Mouse (Mus musculus) granulocyte monocyte progenitor cell, adult 5-6 weeks (primary cell): ENCODE data around the gene Ptprd. TPM values are rescaled to one million over a fixed set of nuclear protein-coding genes. Genes with fewer than 3 reads are reported as not detected.

ENCODE experiments used
- ATAC-seq: replicated peaks from 2 replicates; pipeline ENCODE4 v1.8.0; 2016; ENCODE audit warnings: mild to moderate bottlenecking, moderate TSS enrichment, inconsistent platforms; ENCODE audit not compliant: poor library complexity, severe bottlenecking
- total RNA-seq, 2 experiments: library from RNA; stranded (forward) in 1 of 2; stranded (reverse) in 1 of 2; fragments of 200-712, 200-1000 nt in 1 of 2; fragments of >200 nt in 1 of 2; fragmentation: Nextera tagmentation in 1 of 2; gene quantifications; 2 replicates each; pipeline ENCODE4 v1.2.3; 2014 to 2017

Ptprd gene
- total RNA-seq, 2 experiments from 2014 or later: not detected

- ATAC-seq: no peak
These were observed 951.8 kb downstream of the Ptprd start for GRCm38 (mm10) chr4:77259972-77260290.

GRCm38 (mm10) chr4:77259250-77259971 is 952.4 kb downstream of the Ptprd start:
- no peak for ATAC-seq

DNA sequence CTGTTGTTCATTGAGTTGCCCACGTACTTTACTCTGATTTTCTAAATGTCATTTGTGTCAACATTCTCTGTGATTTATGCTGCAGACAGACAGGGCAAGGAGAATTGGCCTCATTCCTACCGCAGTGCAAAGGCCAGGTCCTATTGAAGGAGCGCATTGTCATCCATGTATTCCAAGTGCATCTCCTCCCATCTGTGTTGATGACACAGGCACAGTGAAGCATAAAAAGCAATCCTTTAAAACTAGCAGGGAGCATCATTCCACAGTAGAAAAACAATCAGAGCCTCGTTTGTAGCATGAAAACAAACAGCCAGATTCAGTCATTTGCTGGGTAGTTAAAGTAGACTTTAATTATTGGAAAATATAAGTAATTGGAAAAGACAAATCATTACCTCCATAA is 960.6 kb downstream of the Ptprd start:
- no peak for ATAC-seq

DNA sequence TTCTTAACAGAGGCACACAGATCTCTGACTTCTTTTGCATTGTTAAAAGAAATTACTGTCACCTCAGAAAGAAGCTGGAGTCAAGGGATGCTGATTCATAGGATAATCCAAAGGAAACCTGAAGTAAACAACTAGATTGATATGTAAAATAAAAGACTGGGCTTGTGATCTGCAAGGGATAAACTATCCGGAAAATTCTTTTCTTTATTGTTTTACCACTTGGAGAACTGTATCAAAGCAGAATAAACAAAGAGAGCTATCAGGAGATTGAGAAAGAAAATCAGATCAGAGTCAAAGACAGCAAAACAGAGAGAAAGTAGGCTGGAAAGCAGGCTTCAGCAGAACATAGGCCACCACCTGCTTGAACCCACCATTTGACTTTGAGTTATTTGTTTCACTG is 962.0 kb downstream of the Ptprd start:
- no peak for ATAC-seq

- no peak for ATAC-seq
These were observed 962.8 kb downstream of the Ptprd start for GRCm38 (mm10) chr4:77248918-77249317.

DNA sequence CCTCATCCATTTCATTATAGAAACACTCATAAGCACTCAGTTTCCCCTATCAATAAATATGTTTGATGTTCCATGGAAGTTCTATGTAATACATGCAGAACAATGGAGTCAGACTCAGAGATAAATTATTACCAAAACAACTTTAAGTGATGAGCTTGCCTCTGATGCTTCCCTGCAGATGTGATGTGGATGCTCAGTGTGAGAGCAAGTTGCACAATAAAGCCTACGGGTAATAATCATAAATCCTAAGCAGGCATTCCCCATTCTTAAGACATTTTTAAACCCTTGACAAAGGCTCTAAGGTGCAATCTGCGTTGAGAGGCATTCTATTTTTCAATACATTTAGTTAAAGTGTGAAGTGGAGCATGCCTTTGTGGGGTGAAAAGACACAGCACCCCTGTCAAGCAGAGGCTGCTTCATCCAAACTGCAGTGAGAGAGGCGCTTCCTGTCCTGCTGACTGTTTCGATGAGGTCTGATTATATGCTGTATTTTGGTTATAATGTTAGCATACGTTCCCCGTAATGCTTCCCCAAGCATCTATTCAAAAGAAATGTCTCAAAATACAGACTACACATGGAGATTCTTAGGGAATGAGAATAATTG is 969.8 kb downstream of the Ptprd start:
- ATAC-seq: no peak

DNA sequence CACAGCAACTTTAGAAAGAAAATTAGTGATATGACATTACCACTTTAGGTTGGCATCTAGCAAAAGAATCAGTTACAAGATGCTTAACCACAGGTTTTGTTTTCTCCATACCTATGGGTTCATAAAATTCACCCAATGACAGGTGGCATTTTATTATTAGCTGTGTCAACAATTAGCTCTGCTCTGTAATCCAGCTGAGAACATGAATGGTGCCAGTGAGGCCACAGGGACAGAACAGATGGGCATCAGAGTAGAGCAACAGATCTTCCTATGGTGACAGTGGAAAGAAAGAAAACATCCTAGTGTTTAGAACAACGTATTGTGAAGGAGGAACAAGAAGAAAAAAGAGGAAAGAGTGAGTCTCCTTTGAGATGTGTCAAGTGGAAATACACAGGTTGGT is 973.6 kb downstream of the Ptprd start:
- no peak for ATAC-seq

- no peak for ATAC-seq
These were observed 978.5 kb downstream of the Ptprd start for GRCm38 (mm10) chr4:77233243-77233642.

GRCm38 (mm10) chr4:77168866-77169265 is 1042.9 kb downstream of the Ptprd start:
- ATAC-seq: no peak

- no peak for ATAC-seq
These were observed 1054.2 kb downstream of the Ptprd start for GRCm38 (mm10) chr4:77157601-77158000.

GRCm38 (mm10) chr4:77155561-77155960 is 1056.2 kb downstream of the Ptprd start:
- ATAC-seq: no peak

GRCm38 (mm10) chr4:77155037-77155436 is 1056.7 kb downstream of the Ptprd start:
- ATAC-seq: no peak

DNA sequence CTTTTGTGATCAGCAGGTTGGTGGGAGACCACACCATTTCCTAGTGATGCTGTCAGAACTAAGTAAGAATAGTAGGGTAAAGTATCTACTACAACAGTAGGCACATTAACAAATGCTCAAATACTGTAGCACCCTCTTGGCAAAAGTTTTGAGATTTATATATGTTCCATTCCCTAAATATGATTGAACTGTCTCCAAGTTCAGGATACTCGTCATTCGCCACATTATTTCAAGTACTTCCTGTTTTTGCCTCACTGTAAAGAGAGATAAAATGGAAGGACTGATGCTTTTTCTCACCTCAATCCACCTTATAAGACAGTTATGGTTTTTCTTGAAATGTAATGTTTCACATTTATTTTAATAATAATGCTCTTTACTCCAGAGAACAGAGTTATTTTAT is 1086.9 kb downstream of the Ptprd start:
- no peak for ATAC-seq

DNA sequence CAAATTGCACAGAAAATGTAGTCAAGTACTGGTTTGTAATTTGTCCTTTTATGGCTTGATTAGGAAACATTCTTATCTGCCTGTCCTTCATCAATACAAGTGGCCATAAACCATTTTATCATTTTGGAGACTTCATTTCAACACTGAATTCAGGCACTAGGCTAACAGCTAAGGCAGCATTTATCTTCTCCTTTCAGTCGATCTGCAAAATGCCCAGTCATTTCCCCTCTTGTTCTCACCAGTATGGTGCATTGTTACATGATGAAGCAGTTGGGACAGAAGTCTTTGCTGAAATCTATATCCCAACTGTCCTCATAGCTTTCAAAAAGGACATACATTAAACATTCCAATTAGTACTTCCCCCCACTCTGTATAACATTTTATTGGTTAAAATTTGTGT is 1100.9 kb downstream of the Ptprd start:
- ATAC-seq: peak; percentile 44

DNA sequence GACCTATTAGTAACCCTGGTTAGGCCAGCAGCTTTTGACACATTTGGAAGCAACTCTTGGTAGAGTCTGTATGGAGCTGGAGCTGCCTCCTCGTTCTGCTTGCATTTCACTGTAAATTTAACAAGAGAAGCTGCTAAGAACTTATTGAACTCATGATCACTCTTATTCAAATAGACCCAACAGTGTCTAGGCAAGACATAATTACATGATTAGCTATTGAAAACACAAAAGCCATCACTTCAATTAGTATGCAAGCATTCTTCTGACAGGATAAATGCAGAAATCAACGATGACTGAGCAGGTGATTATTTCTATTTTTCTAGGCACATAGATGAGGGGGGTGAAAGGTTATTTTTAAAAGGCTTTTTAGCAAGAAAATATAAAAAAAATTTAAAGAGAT is 1104.5 kb downstream of the Ptprd start:
- ATAC-seq: no peak

GRCm38 (mm10) chr4:77083165-77083564 is 1128.6 kb downstream of the Ptprd start:
- ATAC-seq: peak; percentile 52; the same call in 1 of the 2 replicates

DNA sequence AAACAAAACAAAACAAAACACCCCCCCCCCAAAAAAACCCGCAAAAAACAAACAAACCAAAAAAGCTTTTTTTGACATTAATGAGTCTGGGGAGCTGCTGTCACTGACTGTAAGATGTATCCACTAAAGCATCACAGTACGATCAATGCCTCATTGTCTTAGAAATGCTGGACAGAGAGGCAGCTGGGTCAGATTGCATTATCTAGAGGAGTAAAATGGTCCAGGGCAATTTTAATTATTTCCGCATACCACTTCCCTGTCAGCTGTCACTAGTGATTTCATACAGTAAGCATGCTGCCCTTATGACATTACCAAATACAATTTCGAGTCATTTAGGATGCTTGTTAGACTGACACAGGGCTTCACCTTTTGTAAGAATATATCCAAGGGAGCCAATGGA is 1134.2 kb downstream of the Ptprd start:
- no peak for ATAC-seq

DNA sequence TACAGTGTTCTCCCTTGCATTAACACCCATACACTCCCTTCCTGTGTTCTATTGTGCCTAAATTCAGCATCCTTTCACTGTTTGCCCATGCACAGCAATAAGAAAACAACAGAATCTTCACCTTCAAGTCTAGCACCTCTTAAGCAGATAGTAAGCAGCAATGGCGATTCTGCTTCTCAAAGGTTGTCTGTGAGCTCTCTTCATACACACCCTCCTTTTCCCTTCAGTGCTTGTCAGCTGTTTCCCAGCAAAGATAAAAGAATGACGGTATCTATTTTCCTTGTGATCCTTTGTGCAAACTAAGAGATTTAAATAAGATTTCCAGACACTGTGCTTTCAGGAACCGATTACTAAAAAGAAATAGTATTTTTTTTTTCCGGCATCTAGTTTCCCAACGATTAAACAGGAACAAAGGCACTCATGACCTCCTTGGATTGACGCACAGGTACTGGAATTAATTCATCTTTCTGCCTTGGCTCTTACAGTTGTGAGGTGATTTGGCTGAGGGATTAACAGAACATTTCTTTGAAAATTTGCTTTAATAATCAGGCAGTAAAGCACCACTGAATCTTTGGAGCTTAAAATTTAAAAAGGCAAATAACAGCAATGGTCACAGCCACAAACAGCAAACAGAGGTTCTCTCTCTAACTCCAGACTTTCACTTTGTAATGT is 1161.1 kb downstream of the Ptprd start:
- no peak for ATAC-seq

DNA sequence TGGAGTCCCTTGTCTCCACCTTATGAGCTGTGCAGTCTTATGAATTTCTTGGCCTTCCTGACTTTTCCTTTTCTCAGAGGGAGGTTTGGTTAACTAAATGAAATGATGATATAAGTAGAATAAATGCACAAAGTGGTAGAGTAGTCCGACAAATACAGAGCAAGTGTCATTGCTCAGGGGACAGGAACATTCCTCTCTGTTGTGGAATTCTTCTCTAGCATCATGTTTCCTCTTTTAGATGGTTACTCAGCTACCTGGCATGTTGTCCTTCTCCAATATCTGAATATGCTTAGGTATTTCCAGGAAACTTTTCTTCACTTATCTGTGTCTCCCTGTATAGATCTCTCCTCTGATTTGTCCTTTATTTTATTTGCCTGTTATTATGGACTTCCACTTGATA is 1207.3 kb downstream of the Ptprd start:
- ATAC-seq: no peak

DNA sequence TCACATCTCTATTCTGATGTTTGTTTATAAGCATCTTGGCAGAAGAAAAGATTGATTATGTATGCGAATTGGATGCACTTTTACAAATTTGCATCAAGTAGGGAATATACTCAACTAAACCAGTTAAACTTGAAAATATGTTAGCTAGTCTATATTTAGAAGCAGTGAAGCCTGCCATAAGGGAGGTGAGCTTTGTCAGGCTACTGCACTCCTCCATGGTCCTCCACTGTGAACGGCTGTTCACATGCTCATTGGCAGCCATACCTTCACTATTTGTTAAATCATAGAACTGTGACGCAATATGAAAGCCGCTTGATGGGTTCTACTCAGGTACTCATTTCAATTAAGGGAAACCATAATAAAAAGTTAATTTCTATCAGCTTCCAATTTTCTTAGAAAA is 1215.6 kb downstream of the Ptprd start:
- no peak for ATAC-seq

DNA sequence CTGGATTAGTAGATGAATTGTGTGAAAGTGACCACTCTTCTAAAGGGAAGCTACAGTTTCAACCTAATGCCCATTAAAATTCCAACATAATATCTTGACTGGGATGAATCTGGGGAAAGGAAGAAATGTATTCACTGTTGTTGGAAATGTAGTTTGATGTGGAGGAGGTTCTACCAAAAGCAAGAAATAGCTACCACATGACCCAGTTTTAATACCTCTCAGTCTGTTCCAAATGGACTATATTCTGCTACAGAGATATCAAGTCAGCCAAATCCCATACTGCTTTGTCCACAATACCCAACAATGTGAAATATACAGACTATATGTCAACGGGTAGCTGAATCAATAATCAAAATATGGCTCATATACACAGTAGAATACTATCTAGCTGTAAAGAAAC is 1221.8 kb downstream of the Ptprd start:
- no peak for ATAC-seq
